Mouse (Mus musculus) hindbrain, postnatal 0 days (tissue): ENCODE measurements at regions not wholly inside any gene's neighbourhood (a gene's known extent, or its start where the extent isn't known, plus 50 kb on each side); places are given as distances from the start of the nearest gene placed in this dataset.
A peak's percentile ranks its signal among the peaks of the same experiment; 100 is the strongest.
"Not testable (repeated sequence)": the region's sequence is repeated elsewhere in the genome, so short reads cannot be mapped to it uniquely, and the experiment has no call there.

ENCODE experiments used
- ATAC-seq: fragments of 200-750 bp; cut with Nextera tagmentation; 2 replicates; pipeline ENCODE4 v1.8.0; 2017; ENCODE audit warnings: mild to moderate bottlenecking, moderate TSS enrichment, moderate library complexity
- DNase-seq: peaks from one replicate; pipeline ENCODE4 v3.0.0-alpha.2; 2015; ENCODE audit warnings: low spot score
- H3K27ac ChIP-seq: fragments of 300-500 bp; sonication (generic); 2 replicates; pipeline ENCODE4 v1.5.1; 2014; ENCODE audit warnings: mild to moderate bottlenecking
- H3K27me3 ChIP-seq: fragments of 300-500 bp; sonication (generic); 2 replicates; pipeline ENCODE4 v1.6.1; 2014; ENCODE audit warnings: low read length, mixed read lengths; ENCODE audit not compliant: insufficient read depth
- H3K36me3 ChIP-seq: fragments of 300-500 bp; sonication (generic); 2 replicates; pipeline ENCODE4 v1.6.1; 2014; ENCODE audit warnings: low read length, mixed read lengths; ENCODE audit not compliant: insufficient read depth
- H3K4me1 ChIP-seq: fragments of 300-500 bp; sonication (generic); 2 replicates; pipeline ENCODE4 v1.6.1; 2014; ENCODE audit warnings: antibody characterized with exemption, low read length, mixed read lengths; ENCODE audit not compliant: insufficient read depth
- H3K4me2 ChIP-seq: fragments of 300-500 bp; sonication (generic); 2 replicates; pipeline ENCODE4 v1.6.1; 2014; ENCODE audit warnings: low read depth, mild to moderate bottlenecking, low read length, moderate library complexity, mixed read lengths
- H3K4me3 ChIP-seq: fragments of 300-500 bp; sonication (generic); 2 replicates; pipeline ENCODE4 v1.5.1; 2014; ENCODE audit warnings: low read length
- H3K9ac ChIP-seq: fragments of 300-500 bp; sonication (generic); replicated peaks from 2 replicates; pipeline ENCODE4 v1.6.1; 2014; ENCODE audit warnings: mild to moderate bottlenecking, low read length, moderate library complexity, mixed read lengths
- H3K9me3 ChIP-seq: fragments of 300-500 bp; sonication (generic); 2 replicates; pipeline ENCODE4 v1.6.1; 2016; ENCODE audit warnings: low read length, mixed read lengths
- CTCF ChIP-seq: IDR thresholded peaks from 2 replicates; pipeline ENCODE4 v1.5.1; 2016; ENCODE audit warnings: antibody characterized with exemption, control low read depth, low read depth
- WGBS: fragments of 180-500 bp; shearing (Covaris S2); extraction: QIAGEN DNeasy Blood & Tissue Kit; methylation state at CpG from one replicate; pipeline ENCODE4 v1.1.7; 2014; 5-methylcytosine and 5-hydroxymethylcytosine counted together

- Histone ChIP-seq H3K27me3 (no peaks in the 10 kb centered on the region), H3K4me1 (no peaks in the 10 kb centered on the region), H3K36me3 (no peaks in the 10 kb centered on the region), H3K27ac (no peak overlapping the region), H3K9ac (no peak overlapping the region), H3K9me3 (no peaks in the 10 kb centered on the region), H3K4me2 (no peak overlapping the region), H3K4me3 (no peak overlapping the region)
- TF ChIP-seq CTCF, result no peak
- DNase-seq (peak; percentile 60), ATAC-seq (0 out of 2 replicates have a peak, but pooled peaks have one; percentile 2)
- WGBS, result 22% methylated on average over 3 of the region's 3 CpGs
Measured at GRCm38 (mm10) chr12:74825664-74826063, 351.5 kb downstream of the Kcnh5 start.

- no peaks in the 10 kb centered on the region for H3K4me1 ChIP-seq
- TF ChIP-seq CTCF, result no peak
- no peak overlapping the region for H3K4me3 ChIP-seq
- ATAC-seq (peak; percentile 70), DNase-seq (peak; percentile 78)
- H3K27ac ChIP-seq, result no peak overlapping the region
- no peaks in the 10 kb centered on the region for H3K9me3 ChIP-seq
- WGBS, result 22% methylated on average over 3 of the region's 3 CpGs
- H3K4me2 ChIP-seq, result 0 out of 2 replicates have a peak overlapping the region, but pooled peaks have one; percentile 13
- no peaks in the 10 kb centered on the region for H3K36me3 ChIP-seq
- no peaks in the 10 kb centered on the region for H3K27me3 ChIP-seq
- H3K9ac ChIP-seq, result no peak overlapping the region
Measured at GRCm38 (mm10) chr12:74824735-74825494, 352.2 kb downstream of the Kcnh5 start.

GRCm38 (mm10) chr12:74816181-74816580, 361.0 kb downstream of the Kcnh5 start:
- H3K27ac ChIP-seq, H3K4me3 ChIP-seq, H3K9ac ChIP-seq, H3K4me1 ChIP-seq, ATAC-seq, H3K4me2 ChIP-seq, DNase-seq, H3K36me3 ChIP-seq, H3K9me3 ChIP-seq, H3K27me3 ChIP-seq: not testable (repeated sequence)
- WGBS, result 91% methylated on average over 3 of the region's 3 CpGs

GRCm38 (mm10) chr12:74808571-74808970, 368.6 kb downstream of the Kcnh5 start:
- H3K27me3 ChIP-seq, DNase-seq, H3K9me3 ChIP-seq, H3K4me3 ChIP-seq, H3K4me1 ChIP-seq, H3K36me3 ChIP-seq, ATAC-seq, H3K9ac ChIP-seq, H3K27ac ChIP-seq, H3K4me2 ChIP-seq: not testable (repeated sequence)
- WGBS, result 92% methylated on average over 2 of the region's 2 CpGs

GRCm38 (mm10) chr12:74807926-74808325, 369.2 kb downstream of the Kcnh5 start:
- not testable (repeated sequence) for H3K4me3 ChIP-seq, H3K36me3 ChIP-seq, DNase-seq, H3K9ac ChIP-seq, ATAC-seq, H3K27ac ChIP-seq, H3K27me3 ChIP-seq, H3K4me2 ChIP-seq, H3K4me1 ChIP-seq, H3K9me3 ChIP-seq
- 94% methylated on average over 15 of the region's 15 CpGs for WGBS

- no peak overlapping the region for H3K4me2 ChIP-seq
- no peak overlapping the region for H3K4me3 ChIP-seq
- ATAC-seq (peak; percentile 62; the same call in 1 of the 2 replicates), DNase-seq (peak; percentile 3)
- no peaks in the 10 kb centered on the region for H3K27me3 ChIP-seq
- H3K4me1 ChIP-seq, result no peaks in the 10 kb centered on the region
- H3K27ac ChIP-seq, result no peak overlapping the region
- H3K9ac ChIP-seq, result no peak overlapping the region
- H3K9me3 ChIP-seq, result no peaks in the 10 kb centered on the region
- no peak for TF ChIP-seq CTCF
- 66% methylated on average over 13 of the region's 13 CpGs for WGBS
- H3K36me3 ChIP-seq, result no peaks in the 10 kb centered on the region
Measured at GRCm38 (mm10) chr12:74803740-74804512, 373.2 kb downstream of the Kcnh5 start.

- Histone ChIP-seq H3K27me3 (no peaks in the 10 kb centered on the region), H3K9me3 (no peaks in the 10 kb centered on the region), H3K9ac (no peak overlapping the region), H3K4me2 (no peak overlapping the region), H3K36me3 (no peaks in the 10 kb centered on the region), H3K4me1 (no peaks in the 10 kb centered on the region), H3K4me3 (no peak overlapping the region), H3K27ac (no peak overlapping the region)
- peak; percentile 6 for DNase-seq
- no peak for TF ChIP-seq CTCF
- WGBS, result 65% methylated on average over 3 of the region's 3 CpGs
- ATAC-seq, result no peak
Measured at GRCm38 (mm10) chr12:74792036-74792435, 385.1 kb downstream of the Kcnh5 start.
